Mouse (Mus musculus): ENCODE results near the gene Susd5. TPM values are rescaled to one million over a fixed set of nuclear protein-coding genes. Genes with fewer than 3 reads are reported as not detected.

The Susd5 gene
- polyA plus RNA-seq, 1 experiment, result 0.50 TPM

DNA sequence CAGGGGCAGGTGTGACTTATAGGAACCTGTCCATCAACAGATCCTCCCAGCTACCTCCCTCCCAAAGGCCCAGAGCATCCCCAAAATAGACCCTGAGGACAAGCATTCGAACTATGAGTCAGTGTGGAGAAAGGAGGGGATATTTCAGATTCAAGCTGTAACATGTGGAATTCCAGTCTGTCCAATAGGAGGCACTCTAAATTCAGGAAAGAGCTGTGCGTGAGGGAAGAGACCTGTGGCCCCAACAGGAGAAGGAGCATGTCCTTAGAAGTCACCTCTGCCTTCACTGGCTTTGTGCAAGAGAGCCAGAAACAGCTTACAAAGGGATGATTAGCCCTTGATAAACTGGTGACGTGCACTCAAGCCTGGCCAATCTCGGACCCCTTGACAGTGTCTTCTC is 16.0 kb upstream of the Susd5 start:
- Histone ChIP-seq H3K4me3 (ENCODE audit: insufficient read depth, poor library complexity, severe bottlenecking) (no peak overlapping the region), H3K79me3 (ENCODE audit: low read depth) (no peaks in the 10 kb centered on the region), H3K79me2 (ENCODE audit: control insufficient read depth, insufficient read depth) (no peaks in the 10 kb centered on the region), H3K36me3 (ENCODE audit: control insufficient read depth, insufficient read depth) (no peaks in the 10 kb centered on the region), H3ac (ENCODE audit: control insufficient read depth, insufficient read length, low read depth) (no peak overlapping the region), H3K27me3 (ENCODE audit: control insufficient read depth, insufficient read depth, insufficient read length) (no peaks in the 10 kb centered on the region)
- no peak for TF ChIP-seq FOSL1 (IDR thresholded peaks at IDR 0.05; ENCODE audit: insufficient read depth, low read length, poor library complexity, severe bottlenecking)
- no peak for TF ChIP-seq MAX (IDR thresholded peaks at IDR 0.05)
- no peak for TF ChIP-seq MYOD1 (IDR thresholded peaks at IDR 0.05; ENCODE audit: control insufficient read depth, insufficient read length, low read depth)
- no peak for TF ChIP-seq USF1 (IDR thresholded peaks at IDR 0.05; ENCODE audit: low read depth)
- no peak for TF ChIP-seq MYOG (IDR thresholded peaks at IDR 0.05; ENCODE audit: control insufficient read depth, extremely low read depth, insufficient read length)

DNA sequence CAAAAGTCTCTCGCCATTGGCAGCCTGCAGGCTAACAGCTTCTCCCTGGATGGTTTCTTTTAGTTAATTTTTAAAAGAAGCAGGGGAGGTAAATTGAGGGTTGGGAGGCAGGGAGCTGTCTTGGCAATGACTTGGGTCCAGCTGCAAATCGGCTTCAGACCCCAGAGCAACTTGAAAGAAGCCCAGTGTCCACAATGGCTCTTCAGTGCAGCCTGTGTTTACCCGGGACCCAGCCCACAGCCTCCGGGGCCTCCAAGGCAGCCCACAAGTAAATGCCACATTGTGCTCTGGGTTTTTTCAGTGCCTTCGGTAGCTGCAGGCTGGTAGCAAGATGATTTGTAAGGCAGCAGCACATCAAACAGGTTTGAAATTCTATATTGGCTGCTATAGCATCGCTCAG is 14.4 kb upstream of the Susd5 start:
- no peaks in the 10 kb centered on the region for H3K79me3 ChIP-seq (ENCODE audit: low read depth)
- H3ac ChIP-seq (ENCODE audit: control insufficient read depth, insufficient read length, low read depth), result no peak overlapping the region
- no peaks in the 10 kb centered on the region for H3K79me2 ChIP-seq (ENCODE audit: control insufficient read depth, insufficient read depth)
- no peaks in the 10 kb centered on the region for H3K27me3 ChIP-seq (ENCODE audit: control insufficient read depth, insufficient read depth, insufficient read length)
- no peaks in the 10 kb centered on the region for H3K36me3 ChIP-seq (ENCODE audit: control insufficient read depth, insufficient read depth)
- H3K4me3 ChIP-seq (ENCODE audit: insufficient read depth, poor library complexity, severe bottlenecking), result no peak overlapping the region
- TF ChIP-seq CEBPB (IDR thresholded peaks at IDR 0.05; ENCODE audit: low read depth) (no peak), USF1 (IDR thresholded peaks at IDR 0.05; ENCODE audit: low read depth) (no peak), FOSL1 (IDR thresholded peaks at IDR 0.05; ENCODE audit: insufficient read depth, low read length, poor library complexity, severe bottlenecking) (no peak), CTCF (IDR thresholded peaks at IDR 0.05; ENCODE audit: control insufficient read depth, insufficient read depth, insufficient read length) (no peak), MYOG (IDR thresholded peaks at IDR 0.05; ENCODE audit: control insufficient read depth, extremely low read depth, insufficient read length) (no peak), MYOD1 (IDR thresholded peaks at IDR 0.05; ENCODE audit: control insufficient read depth, insufficient read length, low read depth) (no peak), MAX (IDR thresholded peaks at IDR 0.05) (no peak)

- no peak for TF ChIP-seq MAX (IDR thresholded peaks at IDR 0.05)
- no peak for TF ChIP-seq USF1 (IDR thresholded peaks at IDR 0.05; ENCODE audit: low read depth)
- TF ChIP-seq MYOD1 (IDR thresholded peaks at IDR 0.05; ENCODE audit: control insufficient read depth, insufficient read length, low read depth), result no peak
- TF ChIP-seq FOSL1 (IDR thresholded peaks at IDR 0.05; ENCODE audit: insufficient read depth, low read length, poor library complexity, severe bottlenecking), result no peak
- TF ChIP-seq MYOG (IDR thresholded peaks at IDR 0.05; ENCODE audit: control insufficient read depth, extremely low read depth, insufficient read length), result no peak
- no peak for TF ChIP-seq CTCF (IDR thresholded peaks at IDR 0.05; ENCODE audit: control insufficient read depth, insufficient read depth, insufficient read length)
- no peak for TF ChIP-seq CEBPB (IDR thresholded peaks at IDR 0.05; ENCODE audit: low read depth)
Observed at GRCm38 (mm10) chr9:114044446-114044845, 12.5 kb upstream of the Susd5 start.

DNA sequence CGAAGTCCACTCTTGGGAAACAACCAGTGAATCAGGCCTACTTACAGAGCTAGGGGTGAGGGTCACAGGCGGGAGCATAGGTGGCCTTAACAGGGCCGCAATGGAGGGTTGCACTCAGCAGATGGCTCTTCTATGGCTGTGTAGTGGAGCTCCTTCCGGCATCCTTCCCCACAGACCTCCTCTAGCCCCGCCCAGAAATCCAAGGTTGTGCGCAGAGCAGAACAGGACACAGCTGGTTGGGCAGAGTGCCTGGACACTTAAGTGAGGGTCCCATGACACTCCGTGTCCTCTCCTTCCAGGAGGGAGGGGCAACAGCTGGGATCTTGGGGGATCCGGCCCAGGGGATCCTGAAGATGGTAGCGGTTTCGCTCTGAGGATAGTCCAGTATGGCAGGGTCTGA is 10.9 kb upstream of the Susd5 start, which contains the start of gene Fbxl2:
TSS of gene Fbxl2 (minus strand) at position 164 of the 400 bp plus-strand sequence.
- no peaks in the 10 kb centered on the region for H3K79me3 ChIP-seq (ENCODE audit: low read depth)
- H3ac ChIP-seq (ENCODE audit: control insufficient read depth, insufficient read length, low read depth), result no peak within 1 kb of the TSS
- H3K79me2 ChIP-seq (ENCODE audit: control insufficient read depth, insufficient read depth), result no peaks in the 10 kb centered on the region
- no peak for TF ChIP-seq USF1 (IDR thresholded peaks at IDR 0.05; ENCODE audit: low read depth)
- no peak for TF ChIP-seq MAX (IDR thresholded peaks at IDR 0.05)
- TF ChIP-seq FOSL1 (IDR thresholded peaks at IDR 0.05; ENCODE audit: insufficient read depth, low read length, poor library complexity, severe bottlenecking), result no peak
- no peak for TF ChIP-seq MYOG (IDR thresholded peaks at IDR 0.05; ENCODE audit: control insufficient read depth, extremely low read depth, insufficient read length)
- no peak within 1 kb of the TSS for H3K4me3 ChIP-seq (ENCODE audit: insufficient read depth, poor library complexity, severe bottlenecking)
- H3K36me3 ChIP-seq (ENCODE audit: control insufficient read depth, insufficient read depth), result no peaks in the 10 kb centered on the region
- no peaks in the 10 kb centered on the region for H3K27me3 ChIP-seq (ENCODE audit: control insufficient read depth, insufficient read depth, insufficient read length)

More at GRCm38 (mm10) chr9:114044446-114044845, 12.5 kb upstream of the Susd5 start:
- Histone ChIP-seq H3K79me3 (ENCODE audit: low read depth) (no peaks in the 10 kb centered on the region), H3K4me3 (ENCODE audit: insufficient read depth, poor library complexity, severe bottlenecking) (no peak overlapping the region), H3K27me3 (ENCODE audit: control insufficient read depth, insufficient read depth, insufficient read length) (no peaks in the 10 kb centered on the region), H3ac (ENCODE audit: control insufficient read depth, insufficient read length, low read depth) (no peak overlapping the region), H3K36me3 (ENCODE audit: control insufficient read depth, insufficient read depth) (no peaks in the 10 kb centered on the region), H3K79me2 (ENCODE audit: control insufficient read depth, insufficient read depth) (no peaks in the 10 kb centered on the region)

DNA sequence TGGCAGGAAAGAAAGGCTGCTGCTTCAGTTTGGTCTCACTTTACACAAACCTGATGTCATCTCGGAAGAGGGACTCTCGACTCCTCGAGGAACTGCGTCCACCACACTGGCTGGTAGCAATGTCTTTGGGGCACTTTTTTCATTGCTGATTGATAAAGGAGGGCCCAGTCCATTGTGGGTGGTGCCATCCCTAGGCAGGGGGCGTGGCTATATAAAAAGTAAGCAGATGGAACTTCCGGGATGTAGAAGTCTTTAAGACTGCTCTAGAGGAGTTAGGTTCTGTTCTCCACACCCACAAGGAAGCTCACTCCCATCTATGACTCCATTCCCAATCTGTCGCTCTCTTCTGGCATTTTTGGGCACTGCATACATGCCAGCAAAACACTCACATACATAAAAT is 10.3 kb upstream of the Susd5 start:
- H3K4me3 ChIP-seq (ENCODE audit: insufficient read depth, poor library complexity, severe bottlenecking), result no peak overlapping the region
- TF ChIP-seq MAX (IDR thresholded peaks at IDR 0.05) (no peak), CEBPB (IDR thresholded peaks at IDR 0.05; ENCODE audit: low read depth) (no peak), MYOD1 (IDR thresholded peaks at IDR 0.05; ENCODE audit: control insufficient read depth, insufficient read length, low read depth) (no peak), USF1 (IDR thresholded peaks at IDR 0.05; ENCODE audit: low read depth) (no peak), FOSL1 (IDR thresholded peaks at IDR 0.05; ENCODE audit: insufficient read depth, low read length, poor library complexity, severe bottlenecking) (no peak), MYOG (IDR thresholded peaks at IDR 0.05; ENCODE audit: control insufficient read depth, extremely low read depth, insufficient read length) (no peak)
- H3K79me3 ChIP-seq (ENCODE audit: low read depth), result no peaks in the 10 kb centered on the region
- no peaks in the 10 kb centered on the region for H3K27me3 ChIP-seq (ENCODE audit: control insufficient read depth, insufficient read depth, insufficient read length)
- no peaks in the 10 kb centered on the region for H3K36me3 ChIP-seq (ENCODE audit: control insufficient read depth, insufficient read depth)
- H3ac ChIP-seq (ENCODE audit: control insufficient read depth, insufficient read length, low read depth), result no peak overlapping the region
- no peaks in the 10 kb centered on the region for H3K79me2 ChIP-seq (ENCODE audit: control insufficient read depth, insufficient read depth)

DNA sequence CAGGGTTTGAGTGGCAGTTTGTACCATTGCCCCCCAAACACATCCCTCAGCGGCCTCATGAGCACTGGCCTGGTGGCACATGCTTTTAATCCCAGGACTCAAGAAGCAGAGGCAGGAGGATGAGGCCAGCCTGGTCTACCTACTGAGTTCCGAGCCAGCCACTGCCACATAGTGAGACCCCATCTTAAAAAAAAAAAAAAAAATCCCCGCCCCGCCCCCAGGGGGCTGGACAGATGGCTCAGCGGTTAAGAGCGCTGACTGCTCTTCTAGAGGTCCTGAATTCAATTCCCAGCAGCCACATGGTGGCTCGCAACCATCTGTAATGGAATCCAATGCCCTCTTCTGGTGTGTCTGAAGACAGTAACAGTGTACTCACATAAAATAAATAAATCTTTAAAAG is 6.8 kb upstream of the Susd5 start:
- Histone ChIP-seq H3K4me3 (ENCODE audit: insufficient read depth, poor library complexity, severe bottlenecking) (no peak overlapping the region), H3K27me3 (ENCODE audit: control insufficient read depth, insufficient read depth, insufficient read length) (no peaks in the 10 kb centered on the region), H3ac (ENCODE audit: control insufficient read depth, insufficient read length, low read depth) (no peak overlapping the region), H3K36me3 (ENCODE audit: control insufficient read depth, insufficient read depth) (no peaks in the 10 kb centered on the region), H3K79me3 (ENCODE audit: low read depth) (no peaks in the 10 kb centered on the region), H3K79me2 (ENCODE audit: control insufficient read depth, insufficient read depth) (no peaks in the 10 kb centered on the region)
- TF ChIP-seq MYOG (IDR thresholded peaks at IDR 0.05; ENCODE audit: control insufficient read depth, extremely low read depth, insufficient read length) (no peak), CTCF (IDR thresholded peaks at IDR 0.05; ENCODE audit: control insufficient read depth, insufficient read depth, insufficient read length) (no peak), USF1 (IDR thresholded peaks at IDR 0.05; ENCODE audit: low read depth) (no peak), FOSL1 (IDR thresholded peaks at IDR 0.05; ENCODE audit: insufficient read depth, low read length, poor library complexity, severe bottlenecking) (no peak), MAX (IDR thresholded peaks at IDR 0.05) (no peak), MYOD1 (IDR thresholded peaks at IDR 0.05; ENCODE audit: control insufficient read depth, insufficient read length, low read depth) (no peak), CEBPB (IDR thresholded peaks at IDR 0.05; ENCODE audit: low read depth) (no peak)
